Mouse (Mus musculus): Measurements from ENCODE around the gene Pik3cg. TPM values are rescaled to one million over a fixed set of nuclear protein-coding genes. Genes with fewer than 3 reads are reported as not detected.

The Pik3cg gene
- polyA plus RNA-seq, 1 experiment from 2014 or later, result 2.2 TPM

DNA sequence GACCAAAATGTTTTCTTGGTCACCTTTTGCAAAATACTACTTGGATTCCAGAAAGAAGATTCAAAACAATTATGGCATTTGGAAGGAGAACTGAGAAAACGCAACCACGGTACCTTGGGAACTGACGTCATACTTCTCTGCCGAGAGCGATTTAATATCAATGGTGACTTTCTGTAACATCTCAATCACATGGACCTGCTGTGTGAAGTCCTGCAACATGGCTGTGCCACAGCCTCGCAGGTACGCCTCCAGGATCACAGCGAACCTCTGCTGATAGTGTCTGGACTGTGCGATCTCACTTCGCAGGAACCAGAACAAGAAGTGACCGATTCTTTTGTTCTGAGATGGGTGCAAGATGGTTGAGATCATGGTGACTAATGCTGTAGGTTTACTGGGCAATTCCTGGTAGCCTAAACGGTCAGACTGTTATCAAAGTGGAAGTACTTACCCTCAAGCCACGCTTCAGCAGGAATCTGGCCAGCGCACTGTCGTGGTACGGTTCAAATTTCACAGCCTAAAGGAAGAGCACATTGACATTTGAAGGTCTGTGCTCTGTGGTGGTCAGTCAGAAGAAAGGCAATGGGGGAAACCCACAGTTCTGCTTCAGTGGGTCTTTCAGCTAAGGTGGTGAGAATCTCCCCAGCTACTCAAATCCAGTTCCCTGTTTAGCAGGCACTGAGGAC lies 7.9 kb downstream of the Pik3cg start:
- no peaks in the 10 kb centered on the region for H3K9me3 ChIP-seq (replicated peaks)
- 0 out of 2 replicates have a peak overlapping the region, but pooled peaks have one; percentile 10 for H3K4me2 ChIP-seq
- no peak overlapping the region for H3K9ac ChIP-seq
- H3K27ac ChIP-seq, result no peak overlapping the region
- no peaks in the 10 kb centered on the region for H3K36me3 ChIP-seq
- ATAC-seq (replicated peaks; ENCODE audit: low FRiP score), result peak; percentile 71
- peaks cover 11% of the 10 kb centered on the region for H3K4me1 ChIP-seq
- 71% methylated on average over 16 of the region's 16 CpGs for WGBS
- no peak overlapping the region for H3K4me3 ChIP-seq (replicated peaks)
- H3K27me3 ChIP-seq, result no peaks in the 10 kb centered on the region

GRCm38 (mm10) chr12:32199422-32199821 lies 9.0 kb downstream of the Pik3cg start:
- H3K27me3 ChIP-seq, result no peaks in the 10 kb centered on the region
- H3K27ac ChIP-seq, result no peak overlapping the region
- WGBS, result 74% methylated on average over 4 of the region's 4 CpGs
- H3K9ac ChIP-seq, result no peak overlapping the region
- H3K36me3 ChIP-seq, result no peaks in the 10 kb centered on the region
- no peak for ATAC-seq (replicated peaks; ENCODE audit: low FRiP score)
- peaks cover 11% of the 10 kb centered on the region for H3K4me1 ChIP-seq
- no peaks in the 10 kb centered on the region for H3K9me3 ChIP-seq (replicated peaks)
- no peak overlapping the region for H3K4me3 ChIP-seq (replicated peaks)
- H3K4me2 ChIP-seq, result no peak overlapping the region

GRCm38 (mm10) chr12:32198025-32198424 lies 10.4 kb downstream of the Pik3cg start:
- H3K27me3 ChIP-seq, result no peaks in the 10 kb centered on the region

GRCm38 (mm10) chr12:32195000-32195399 lies 13.5 kb downstream of the Pik3cg start:
- H3K4me2 ChIP-seq, result no peak overlapping the region
- H3K36me3 ChIP-seq, result no peaks in the 10 kb centered on the region
- H3K9me3 ChIP-seq (replicated peaks), result no peaks in the 10 kb centered on the region
- no peak overlapping the region for H3K9ac ChIP-seq
- no peaks in the 10 kb centered on the region for H3K27me3 ChIP-seq
- H3K4me3 ChIP-seq (replicated peaks), result no peak overlapping the region
- no peak overlapping the region for H3K27ac ChIP-seq
- 88% methylated on average over 4 of the region's 4 CpGs for WGBS
- no peaks in the 10 kb centered on the region for H3K4me1 ChIP-seq
- no peak for ATAC-seq (replicated peaks; ENCODE audit: low FRiP score)

More at GRCm38 (mm10) chr12:32198025-32198424, 10.4 kb downstream of the Pik3cg start:
- no peak for ATAC-seq (replicated peaks; ENCODE audit: low FRiP score)
- H3K9me3 ChIP-seq (replicated peaks), result no peaks in the 10 kb centered on the region
- no peaks in the 10 kb centered on the region for H3K36me3 ChIP-seq
- 85% methylated on average over 4 of the region's 4 CpGs for WGBS
- peaks cover 11% of the 10 kb centered on the region for H3K4me1 ChIP-seq
- H3K4me2 ChIP-seq, result no peak overlapping the region
- H3K27ac ChIP-seq, result no peak overlapping the region
- no peak overlapping the region for H3K4me3 ChIP-seq (replicated peaks)
- no peak overlapping the region for H3K9ac ChIP-seq

GRCm38 (mm10) chr12:32194358-32194757 lies 14.1 kb downstream of the Pik3cg start:
- Histone ChIP-seq H3K36me3 (no peaks in the 10 kb centered on the region), H3K9ac (no peak overlapping the region), H3K9me3 (replicated peaks) (no peaks in the 10 kb centered on the region), H3K4me3 (replicated peaks) (no peak overlapping the region), H3K27ac (no peak overlapping the region), H3K4me1 (no peaks in the 10 kb centered on the region), H3K27me3 (no peaks in the 10 kb centered on the region), H3K4me2 (no peak overlapping the region)
- no peak for ATAC-seq (replicated peaks; ENCODE audit: low FRiP score)
- 83% methylated on average over 1 of the region's 1 CpGs for WGBS

- H3K27me3 ChIP-seq, result no peaks in the 10 kb centered on the region
- ATAC-seq (replicated peaks; ENCODE audit: low FRiP score), result no peak
- no peaks in the 10 kb centered on the region for H3K36me3 ChIP-seq
- no peak overlapping the region for H3K9ac ChIP-seq
- no peak overlapping the region for H3K27ac ChIP-seq
- H3K4me2 ChIP-seq, result no peak overlapping the region
- H3K9me3 ChIP-seq (replicated peaks), result no peaks in the 10 kb centered on the region
- 66% methylated on average over 4 of the region's 4 CpGs for WGBS
- H3K4me3 ChIP-seq (replicated peaks), result no peak overlapping the region
- H3K4me1 ChIP-seq, result no peaks in the 10 kb centered on the region
Observed at GRCm38 (mm10) chr12:32190927-32191326, 17.5 kb downstream of the Pik3cg start.

- no peaks in the 10 kb centered on the region for H3K36me3 ChIP-seq
- WGBS, result 51% methylated on average over 5 of the region's 5 CpGs
- no peaks in the 10 kb centered on the region for H3K27me3 ChIP-seq
- no peak overlapping the region for H3K4me3 ChIP-seq (replicated peaks)
- H3K4me1 ChIP-seq, result no peaks in the 10 kb centered on the region
- ATAC-seq (replicated peaks; ENCODE audit: low FRiP score), result no peak
- H3K4me2 ChIP-seq, result no peak overlapping the region
- no peaks in the 10 kb centered on the region for H3K9me3 ChIP-seq (replicated peaks)
- H3K9ac ChIP-seq, result no peak overlapping the region
- H3K27ac ChIP-seq, result no peak overlapping the region
Observed at GRCm38 (mm10) chr12:32187668-32188236, 20.7 kb downstream of the Pik3cg start.

DNA sequence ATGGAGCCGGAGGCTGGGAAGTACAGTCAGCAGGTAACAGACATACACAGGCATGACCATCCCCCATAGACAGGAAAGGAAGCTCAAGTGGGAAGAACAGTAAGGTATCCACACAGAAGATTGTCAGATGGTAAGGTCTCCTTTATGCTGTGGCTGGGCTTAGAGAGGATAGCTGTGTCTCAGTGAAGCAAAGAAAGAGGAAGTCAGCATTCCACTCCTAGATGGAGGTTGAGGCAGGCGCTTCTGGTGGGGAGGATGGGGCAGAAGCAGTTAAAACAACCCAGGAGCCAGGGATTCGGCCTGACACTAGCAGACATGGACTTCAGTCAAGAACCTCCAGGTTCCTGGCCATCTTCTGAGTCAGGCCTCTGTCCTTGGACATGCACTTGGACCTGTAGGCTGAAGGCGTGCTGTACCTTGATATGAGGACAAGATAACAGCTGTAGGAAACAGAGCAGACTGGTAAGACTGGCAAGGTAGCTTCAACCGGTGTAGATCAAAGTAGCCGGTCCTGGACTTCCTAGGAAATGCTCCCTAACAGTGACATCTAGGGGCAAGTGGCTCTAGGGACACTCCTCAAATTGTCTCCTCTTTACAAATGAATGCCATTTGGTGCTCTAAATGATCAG lies 21.7 kb downstream of the Pik3cg start:
- WGBS, result 67% methylated on average over 6 of the region's 6 CpGs
- H3K4me3 ChIP-seq (replicated peaks), result no peak overlapping the region
- no peak for ATAC-seq (replicated peaks; ENCODE audit: low FRiP score)
- H3K4me1 ChIP-seq, result no peaks in the 10 kb centered on the region
- no peaks in the 10 kb centered on the region for H3K36me3 ChIP-seq
- no peaks in the 10 kb centered on the region for H3K9me3 ChIP-seq (replicated peaks)
- no peaks in the 10 kb centered on the region for H3K27me3 ChIP-seq
- H3K9ac ChIP-seq, result no peak overlapping the region
- H3K4me2 ChIP-seq, result no peak overlapping the region
- no peak overlapping the region for H3K27ac ChIP-seq

DNA sequence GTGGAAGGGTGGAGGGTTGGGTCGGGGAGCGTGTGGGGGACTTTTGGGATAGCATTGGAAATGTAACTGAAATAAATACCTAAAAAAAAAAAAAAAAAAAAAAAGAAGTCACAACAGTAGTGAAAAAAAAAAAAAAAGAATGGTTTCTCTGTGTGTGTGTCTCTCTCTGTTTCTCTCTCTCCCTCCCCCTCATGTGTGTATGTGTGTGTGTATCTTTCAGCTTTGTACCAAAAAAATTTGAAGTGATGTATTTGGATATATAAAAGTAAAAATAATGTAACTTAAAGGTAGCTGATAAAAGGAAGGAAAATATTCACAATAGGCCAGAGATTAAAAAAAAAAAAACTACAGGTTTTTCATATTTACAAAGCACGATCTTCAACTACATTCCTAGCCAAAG lies 23.6 kb downstream of the Pik3cg start:
- Histone ChIP-seq H3K36me3 (no peaks in the 10 kb centered on the region), H3K9ac (no peak overlapping the region), H3K4me2 (no peak overlapping the region), H3K4me3 (replicated peaks) (no peak overlapping the region), H3K9me3 (replicated peaks) (no peaks in the 10 kb centered on the region), H3K27me3 (no peaks in the 10 kb centered on the region), H3K4me1 (no peaks in the 10 kb centered on the region), H3K27ac (no peak overlapping the region)
- ATAC-seq (replicated peaks; ENCODE audit: low FRiP score), result no peak
- WGBS, result over 99% methylated on average over 3 of the region's 3 CpGs

DNA sequence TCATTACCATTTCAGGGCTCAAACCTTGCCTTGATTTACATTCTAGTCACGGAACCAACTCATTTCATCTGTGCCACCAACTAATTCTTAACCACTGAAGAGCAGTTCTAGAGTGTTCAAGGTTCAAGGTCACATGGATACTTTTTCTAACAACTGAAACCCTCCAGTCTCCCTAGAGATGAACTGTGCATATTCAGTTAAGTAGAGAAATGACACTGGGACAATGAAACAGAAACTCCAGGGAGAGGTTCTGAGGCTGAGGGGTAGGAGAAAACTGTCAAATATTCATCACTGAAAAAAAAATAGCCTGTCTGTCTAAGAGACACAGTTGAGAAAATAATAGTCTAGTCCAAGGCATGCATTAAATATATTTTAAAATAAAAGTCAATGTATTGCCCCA lies 24.9 kb downstream of the Pik3cg start:
- no peak overlapping the region for H3K27ac ChIP-seq
- no peak overlapping the region for H3K4me3 ChIP-seq (replicated peaks)
- no peak overlapping the region for H3K9ac ChIP-seq
- H3K36me3 ChIP-seq, result no peaks in the 10 kb centered on the region
- no peak overlapping the region for H3K4me2 ChIP-seq
- no peaks in the 10 kb centered on the region for H3K4me1 ChIP-seq
- no peaks in the 10 kb centered on the region for H3K27me3 ChIP-seq
- no peak for ATAC-seq (replicated peaks; ENCODE audit: low FRiP score)
- no peaks in the 10 kb centered on the region for H3K9me3 ChIP-seq (replicated peaks)
- 48% methylated on average over 1 of the region's 1 CpGs for WGBS

- Histone ChIP-seq H3K4me1 (no peaks in the 10 kb centered on the region), H3K4me2 (no peak overlapping the region), H3K27me3 (no peaks in the 10 kb centered on the region), H3K9me3 (replicated peaks) (no peaks in the 10 kb centered on the region), H3K9ac (no peak overlapping the region), H3K27ac (no peak overlapping the region), H3K4me3 (replicated peaks) (no peak overlapping the region), H3K36me3 (no peaks in the 10 kb centered on the region)
- WGBS, result 87% methylated on average over 15 of the region's 15 CpGs
- no peak for ATAC-seq (replicated peaks; ENCODE audit: low FRiP score)
Observed at GRCm38 (mm10) chr12:32182632-32183419, 25.6 kb downstream of the Pik3cg start.

DNA sequence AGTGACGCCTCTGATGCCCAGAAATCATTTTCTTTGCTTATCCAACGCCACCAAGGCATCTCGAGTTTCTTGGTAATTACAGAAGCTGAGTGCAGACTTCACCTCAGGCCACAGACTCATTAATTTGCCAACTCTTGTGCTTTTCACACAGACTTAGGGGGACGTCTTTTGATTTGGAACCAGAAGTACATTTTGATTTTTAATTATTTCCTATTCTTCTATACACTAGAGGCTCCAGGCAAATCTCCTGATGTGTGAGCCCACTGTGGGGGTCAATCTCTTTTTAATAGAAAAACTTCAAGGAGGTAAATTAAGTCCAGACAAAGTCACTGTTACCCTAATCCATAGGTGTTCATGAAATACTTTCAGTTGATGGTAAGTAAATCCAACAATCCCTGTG lies 26.6 kb downstream of the Pik3cg start:
- WGBS, result 21% methylated on average over 4 of the region's 4 CpGs
- H3K4me1 ChIP-seq, result no peaks in the 10 kb centered on the region
- no peaks in the 10 kb centered on the region for H3K9me3 ChIP-seq (replicated peaks)
- H3K4me2 ChIP-seq, result no peak overlapping the region
- no peak for ATAC-seq (replicated peaks; ENCODE audit: low FRiP score)
- no peak overlapping the region for H3K9ac ChIP-seq
- no peak overlapping the region for H3K4me3 ChIP-seq (replicated peaks)
- H3K27me3 ChIP-seq, result no peaks in the 10 kb centered on the region
- H3K36me3 ChIP-seq, result no peaks in the 10 kb centered on the region
- no peak overlapping the region for H3K27ac ChIP-seq

All from kidney, embryonic 15.5 days (tissue).